Mouse (Mus musculus): ENCODE data around the gene Ttc7b. TPM values are rescaled to one million over a fixed set of nuclear protein-coding genes. Genes with fewer than 3 reads are reported as not detected.

The Ttc7b gene
- polyA plus RNA-seq, 1 experiment from 2014 or later, result 4.5 TPM

DNA sequence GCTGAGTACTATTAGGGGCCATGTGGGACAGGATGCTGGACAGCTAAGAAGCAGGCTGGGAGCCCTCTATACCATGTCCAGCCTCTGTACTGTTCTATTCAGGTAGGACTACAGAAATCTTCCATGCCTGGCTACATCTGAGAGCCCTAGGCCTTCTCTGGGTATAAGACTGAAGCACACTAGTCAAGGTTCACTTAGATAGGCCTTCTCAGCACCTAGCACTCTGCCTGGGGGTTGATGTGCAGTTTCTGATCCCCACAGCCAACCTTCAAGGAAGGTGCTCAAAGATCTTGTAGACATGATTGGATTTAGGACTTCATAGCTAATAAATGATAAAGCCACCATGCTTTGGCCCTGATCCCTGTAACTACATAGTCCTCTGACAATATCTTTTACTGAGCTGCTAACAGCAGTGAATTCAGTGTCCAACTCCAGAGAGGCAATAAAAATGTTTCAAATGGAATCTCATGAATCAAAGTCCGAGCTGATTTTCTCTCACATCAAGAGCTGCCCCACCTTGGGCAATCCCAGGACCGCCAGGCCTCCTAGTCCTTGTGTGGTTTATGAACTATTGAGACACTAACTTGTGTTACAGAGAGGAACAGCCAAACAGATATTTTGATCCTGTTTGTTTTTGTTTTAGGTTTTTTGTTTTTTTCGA lies 45.8 kb downstream of the Ttc7b start:
- ATAC-seq, result no peak
- H3K36me3 ChIP-seq (ENCODE audit: poor library complexity, severe bottlenecking), result peaks cover 4% of the 10 kb centered on the region; the same call in 1 of the 2 replicates
- no peak overlapping the region for H3K4me3 ChIP-seq
- H3K4me2 ChIP-seq, result no peak overlapping the region
- H3K27me3 ChIP-seq, result no peaks in the 10 kb centered on the region
- no peaks in the 10 kb centered on the region for H3K4me1 ChIP-seq
- 91% methylated on average over 3 of the region's 3 CpGs for WGBS
- H3K27ac ChIP-seq, result no peak overlapping the region
- H3K9me3 ChIP-seq (replicated peaks), result no peaks in the 10 kb centered on the region
- no peak overlapping the region for H3K9ac ChIP-seq

DNA sequence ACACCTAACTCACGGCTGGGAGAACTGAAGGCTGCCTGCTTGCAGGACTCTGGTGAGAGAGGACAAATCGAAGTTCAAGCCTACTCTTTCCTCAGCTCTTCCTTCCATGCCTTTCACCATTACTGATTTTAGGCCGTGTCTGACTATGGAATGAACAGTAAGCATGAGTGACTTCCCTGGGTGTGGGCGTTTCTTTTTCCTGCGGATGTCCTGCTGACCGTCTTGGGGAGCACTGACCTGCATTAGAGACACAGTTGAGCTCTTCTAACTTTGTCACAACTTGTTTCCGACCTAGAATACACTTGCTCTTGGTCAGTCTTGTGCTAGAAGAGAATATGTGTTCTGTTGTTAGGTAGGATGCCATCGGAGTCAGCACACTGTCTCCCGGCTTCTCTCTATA lies 50.3 kb downstream of the Ttc7b start:
- Histone ChIP-seq H3K4me3 (no peak overlapping the region), H3K9me3 (replicated peaks) (no peaks in the 10 kb centered on the region), H3K27me3 (no peaks in the 10 kb centered on the region), H3K36me3 (ENCODE audit: poor library complexity, severe bottlenecking) (peaks cover 10% of the 10 kb centered on the region), H3K4me1 (no peaks in the 10 kb centered on the region), H3K4me2 (no peak overlapping the region), H3K9ac (no peak overlapping the region), H3K27ac (no peak overlapping the region)
- ATAC-seq, result no peak
- 86% methylated on average over 9 of the region's 9 CpGs for WGBS

DNA sequence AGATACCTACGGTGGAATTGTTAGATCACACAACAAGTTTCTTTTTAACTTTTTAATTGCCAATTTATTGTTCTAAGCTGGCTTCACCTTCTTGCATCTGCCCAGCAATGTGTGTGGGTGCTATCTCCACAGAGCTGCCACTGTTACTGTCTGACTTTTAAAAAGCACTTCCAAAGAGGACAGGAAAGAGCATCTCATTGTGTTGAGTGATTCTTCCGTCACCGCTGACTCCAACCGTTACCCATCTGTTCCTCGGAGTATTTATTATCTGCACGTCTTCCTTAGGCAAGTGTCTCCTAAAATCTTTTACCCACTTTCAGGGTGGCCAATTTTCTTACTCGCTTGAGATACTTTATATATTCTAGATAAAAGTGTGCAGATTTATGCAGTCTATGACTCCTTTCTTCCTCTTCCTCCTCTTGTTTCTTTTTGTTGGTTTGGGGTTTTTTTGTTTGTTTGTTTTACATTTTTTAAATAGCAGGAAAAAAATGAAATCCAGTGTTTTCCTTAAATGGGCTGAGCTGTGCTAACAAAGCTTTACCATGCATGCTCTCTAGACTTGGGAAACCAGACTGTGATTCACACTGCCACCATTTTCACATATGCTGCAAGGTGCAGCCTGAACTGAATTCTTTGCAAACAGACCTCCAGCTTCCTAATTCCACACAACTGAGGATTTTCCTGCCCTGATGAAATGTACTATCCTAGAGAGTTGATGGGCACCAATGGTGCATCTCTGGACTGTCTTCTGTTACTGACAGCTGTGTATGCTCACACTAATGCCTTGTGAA lies 50.9 kb downstream of the Ttc7b start:
- ATAC-seq, result no peak
- Histone ChIP-seq H3K9me3 (replicated peaks) (no peaks in the 10 kb centered on the region), H3K4me1 (no peaks in the 10 kb centered on the region), H3K27me3 (no peaks in the 10 kb centered on the region), H3K4me2 (no peak overlapping the region), H3K27ac (no peak overlapping the region), H3K4me3 (no peak overlapping the region), H3K36me3 (ENCODE audit: poor library complexity, severe bottlenecking) (peaks cover 11% of the 10 kb centered on the region), H3K9ac (peak overlapping the region; percentile 16; the same call in 1 of the 2 replicates)
- WGBS, result 84% methylated on average over 7 of the region's 7 CpGs

DNA sequence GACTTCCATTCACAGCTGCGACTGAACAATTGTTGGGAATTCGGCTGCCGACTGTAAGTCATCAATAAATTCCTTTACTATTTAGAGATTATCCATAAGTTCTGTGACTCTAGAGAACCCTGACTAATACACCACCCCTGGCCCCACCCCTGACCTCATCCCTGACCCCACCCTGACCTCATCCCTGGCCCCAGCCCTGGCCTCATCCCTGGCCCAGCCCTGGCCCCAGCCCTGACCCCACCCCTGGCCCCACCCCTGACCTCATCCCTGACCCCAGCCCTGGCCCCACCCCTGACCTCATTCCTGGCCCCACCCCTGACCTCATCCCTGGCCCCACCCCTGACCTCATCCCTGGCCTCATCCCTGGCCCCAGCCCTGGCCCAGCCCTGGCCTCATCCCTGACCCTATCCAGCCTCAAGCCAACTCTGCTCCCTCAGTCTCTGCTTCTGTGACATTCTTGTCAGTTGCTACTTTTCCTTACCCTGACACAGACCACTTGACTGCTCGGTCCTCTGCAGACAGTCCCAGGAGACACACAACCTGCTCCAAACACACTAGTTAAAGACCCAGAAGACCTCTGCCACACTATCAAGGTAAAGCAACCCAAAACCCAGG lies 55.4 kb downstream of the Ttc7b start:
- Histone ChIP-seq H3K4me3 (no peak overlapping the region), H3K9ac (no peak overlapping the region), H3K4me2 (no peak overlapping the region), H3K9me3 (replicated peaks) (no peaks in the 10 kb centered on the region), H3K27me3 (no peaks in the 10 kb centered on the region), H3K27ac (no peak overlapping the region), H3K36me3 (ENCODE audit: poor library complexity, severe bottlenecking) (peaks cover 11% of the 10 kb centered on the region), H3K4me1 (no peaks in the 10 kb centered on the region)
- ATAC-seq, result no peak
- WGBS, result 95% methylated on average over 3 of the region's 4 CpGs

DNA sequence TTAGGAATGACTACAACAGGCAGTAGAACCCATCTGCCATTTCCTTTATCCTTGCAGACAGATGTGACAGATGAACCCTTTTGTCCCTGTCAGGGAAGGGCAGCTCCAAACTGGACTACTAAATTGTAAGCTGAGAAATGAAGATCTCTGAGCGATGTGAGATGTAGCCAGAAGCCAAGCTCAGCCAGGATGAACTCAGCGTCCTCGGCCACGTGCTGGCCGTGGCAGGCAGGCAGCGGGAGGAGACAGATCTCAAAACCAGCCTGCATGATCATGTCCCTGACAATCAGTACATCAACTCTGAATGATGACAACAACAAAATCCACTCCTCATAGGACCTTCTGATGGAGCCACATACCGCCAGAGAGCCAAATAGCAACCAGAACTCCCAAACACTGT lies 62.9 kb downstream of the Ttc7b start:
- ATAC-seq, result no peak
- Histone ChIP-seq H3K4me2 (no peak overlapping the region), H3K27ac (no peak overlapping the region), H3K9me3 (replicated peaks) (no peaks in the 10 kb centered on the region), H3K9ac (no peak overlapping the region), H3K4me3 (no peak overlapping the region), H3K36me3 (ENCODE audit: poor library complexity, severe bottlenecking) (peaks cover 4% of the 10 kb centered on the region; the same call in 1 of the 2 replicates), H3K27me3 (no peaks in the 10 kb centered on the region), H3K4me1 (no peaks in the 10 kb centered on the region)
- WGBS, result 97% methylated on average over 7 of the region's 7 CpGs

DNA sequence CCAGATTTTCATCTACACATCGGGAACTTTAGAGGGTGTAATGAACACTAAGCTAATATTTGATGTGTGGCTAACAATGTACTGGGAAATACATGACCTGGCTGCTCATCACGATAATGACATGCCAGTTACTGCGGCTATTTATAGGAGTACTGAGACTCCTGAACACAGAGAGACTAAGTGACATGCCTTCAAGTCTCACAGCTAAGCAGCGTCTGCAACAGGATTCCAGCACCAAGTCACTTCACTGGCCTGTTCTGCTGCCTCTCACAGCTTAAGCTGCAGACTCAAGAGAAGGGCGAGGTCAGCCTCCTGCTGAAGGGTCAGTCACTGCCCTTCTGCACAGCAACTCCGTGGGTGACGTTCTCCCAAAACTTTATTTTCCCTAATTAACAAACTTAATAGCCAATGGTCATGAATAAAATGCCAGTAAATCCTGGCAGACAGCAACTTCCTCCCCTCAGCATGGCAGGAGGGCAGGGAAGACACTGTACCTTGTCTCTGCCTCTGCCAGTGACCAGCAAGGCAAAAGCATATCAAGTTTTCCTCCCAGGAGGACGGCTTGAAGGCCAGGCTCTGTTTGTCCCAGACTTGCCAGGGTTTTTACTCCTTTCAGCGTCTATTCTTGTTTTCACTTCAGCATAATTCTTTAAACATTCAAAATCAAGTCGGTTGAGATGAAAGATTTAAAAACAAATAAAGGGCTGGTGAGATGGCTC lies 64.2 kb downstream of the Ttc7b start:
- Histone ChIP-seq H3K9ac (no peak overlapping the region), H3K4me2 (no peak overlapping the region), H3K9me3 (replicated peaks) (no peaks in the 10 kb centered on the region), H3K4me3 (no peak overlapping the region), H3K27ac (no peak overlapping the region), H3K36me3 (ENCODE audit: poor library complexity, severe bottlenecking) (peaks cover 4% of the 10 kb centered on the region; the same call in 1 of the 2 replicates), H3K4me1 (no peaks in the 10 kb centered on the region), H3K27me3 (no peaks in the 10 kb centered on the region)
- no peak for ATAC-seq
- 71% methylated on average over 10 of the region's 10 CpGs for WGBS

DNA sequence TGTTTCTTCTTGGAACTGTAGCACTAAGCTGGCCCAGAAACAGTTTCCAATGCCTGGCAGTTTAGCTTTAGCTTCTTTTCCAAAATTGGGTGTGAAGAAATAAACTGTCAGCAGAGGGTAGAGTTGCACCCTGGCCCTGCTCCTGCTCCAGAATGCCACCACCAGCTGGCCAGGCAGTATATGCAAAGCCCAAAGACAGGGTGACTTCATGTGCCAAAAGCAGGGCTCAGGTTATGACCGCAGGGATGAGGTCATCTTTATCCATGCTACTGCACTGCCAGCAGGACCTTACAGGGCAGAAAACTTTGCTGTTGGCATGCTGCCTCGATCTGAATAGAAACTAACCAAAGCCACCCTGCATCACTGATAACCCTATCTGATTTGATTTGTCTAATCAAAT lies 65.2 kb downstream of the Ttc7b start:
- H3K27me3 ChIP-seq, result no peaks in the 10 kb centered on the region
- peaks cover 4% of the 10 kb centered on the region; the same call in 1 of the 2 replicates for H3K36me3 ChIP-seq (ENCODE audit: poor library complexity, severe bottlenecking)
- no peak for ATAC-seq
- no peak overlapping the region for H3K4me3 ChIP-seq
- H3K4me2 ChIP-seq, result no peak overlapping the region
- no peak overlapping the region for H3K27ac ChIP-seq
- no peak overlapping the region for H3K9ac ChIP-seq
- WGBS, result 88% methylated on average over 2 of the region's 2 CpGs
- H3K4me1 ChIP-seq, result no peaks in the 10 kb centered on the region
- no peaks in the 10 kb centered on the region for H3K9me3 ChIP-seq (replicated peaks)

DNA sequence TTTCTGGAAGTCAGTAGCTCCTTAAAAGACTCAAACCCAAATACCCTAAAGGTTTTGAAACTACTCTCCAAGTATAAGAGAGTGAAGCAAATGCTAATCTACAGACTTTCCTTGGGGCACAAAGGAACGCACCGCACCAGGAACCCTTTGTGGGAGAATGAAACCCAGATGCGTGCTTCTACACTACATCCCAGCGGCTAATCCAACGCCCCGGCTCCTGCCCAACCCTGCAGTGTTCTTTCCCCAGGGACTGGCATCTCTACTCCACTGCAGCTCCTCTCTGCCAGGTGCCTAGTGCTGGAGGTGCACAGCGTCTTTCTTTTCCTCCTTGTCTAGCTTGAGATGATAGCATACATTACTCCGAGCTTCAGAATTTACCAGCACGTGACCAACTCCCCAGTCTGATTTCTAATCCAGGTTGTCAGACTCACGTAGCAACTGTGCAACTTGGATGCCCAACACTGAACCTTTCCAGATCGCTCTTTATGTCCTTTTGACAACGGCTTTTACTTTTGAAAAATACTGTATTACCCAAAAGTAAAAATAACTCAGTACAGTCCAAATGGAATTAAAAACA lies 72.8 kb downstream of the Ttc7b start:
- Histone ChIP-seq H3K4me2 (no peak overlapping the region), H3K27me3 (no peaks in the 10 kb centered on the region), H3K4me1 (no peaks in the 10 kb centered on the region), H3K9me3 (replicated peaks) (no peaks in the 10 kb centered on the region), H3K4me3 (no peak overlapping the region), H3K36me3 (ENCODE audit: poor library complexity, severe bottlenecking) (peaks cover 19% of the 10 kb centered on the region; the same call in 1 of the 2 replicates), H3K27ac (no peak overlapping the region), H3K9ac (no peak overlapping the region)
- no peak for ATAC-seq
- WGBS, result 74% methylated on average over 12 of the region's 12 CpGs

DNA sequence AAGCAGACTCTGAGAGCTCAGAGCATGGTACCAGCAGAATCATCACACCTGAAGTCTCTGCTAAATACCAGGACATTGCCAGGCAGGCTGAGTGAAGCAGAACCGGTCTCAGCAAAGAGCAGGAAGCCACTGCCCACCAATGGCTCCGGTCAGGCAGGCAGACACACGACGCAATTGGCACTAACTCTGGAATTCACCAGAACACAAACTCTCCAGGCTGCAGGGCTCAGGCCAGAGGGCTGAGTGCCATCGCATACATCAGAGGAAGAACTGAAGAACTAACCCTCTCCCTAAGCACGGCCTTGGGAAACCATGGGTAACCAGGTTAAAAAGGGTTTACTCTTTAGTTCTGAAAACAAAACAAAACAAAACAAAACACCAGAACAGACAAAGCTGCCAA lies 73.5 kb downstream of the Ttc7b start:
- H3K27me3 ChIP-seq, result no peaks in the 10 kb centered on the region
- no peak for ATAC-seq
- no peaks in the 10 kb centered on the region for H3K9me3 ChIP-seq (replicated peaks)
- H3K9ac ChIP-seq, result no peak overlapping the region
- H3K36me3 ChIP-seq (ENCODE audit: poor library complexity, severe bottlenecking), result peaks cover 24% of the 10 kb centered on the region
- no peak overlapping the region for H3K27ac ChIP-seq
- no peak overlapping the region for H3K4me3 ChIP-seq
- H3K4me1 ChIP-seq, result no peaks in the 10 kb centered on the region
- WGBS, result 88% methylated on average over 6 of the region's 6 CpGs
- H3K4me2 ChIP-seq, result no peak overlapping the region

DNA sequence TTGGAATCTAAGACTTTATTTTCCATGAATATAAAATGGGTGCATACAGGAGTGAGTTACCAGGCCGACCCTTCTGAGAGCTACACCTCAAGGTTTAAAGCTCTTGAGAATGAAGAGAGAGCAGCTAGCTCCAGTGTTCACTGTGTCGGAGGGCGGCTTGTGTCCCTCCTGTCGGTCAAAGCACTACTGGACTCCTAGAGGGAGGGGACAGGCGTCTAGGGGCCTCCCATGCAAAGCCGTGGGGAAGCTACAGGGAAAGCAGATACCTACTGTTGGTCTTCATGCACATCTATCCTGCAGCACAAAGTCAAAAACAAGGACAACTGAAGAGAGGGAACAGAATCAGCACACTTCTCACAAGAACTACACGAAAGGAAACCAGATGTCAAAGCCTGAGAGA lies 74.9 kb downstream of the Ttc7b start:
- Histone ChIP-seq H3K4me2 (no peak overlapping the region), H3K9me3 (replicated peaks) (no peaks in the 10 kb centered on the region), H3K27me3 (no peaks in the 10 kb centered on the region), H3K36me3 (ENCODE audit: poor library complexity, severe bottlenecking) (peaks cover 26% of the 10 kb centered on the region), H3K9ac (no peak overlapping the region), H3K4me3 (no peak overlapping the region), H3K4me1 (no peaks in the 10 kb centered on the region), H3K27ac (no peak overlapping the region)
- no peak for ATAC-seq
- WGBS, result 92% methylated on average over 7 of the region's 7 CpGs

DNA sequence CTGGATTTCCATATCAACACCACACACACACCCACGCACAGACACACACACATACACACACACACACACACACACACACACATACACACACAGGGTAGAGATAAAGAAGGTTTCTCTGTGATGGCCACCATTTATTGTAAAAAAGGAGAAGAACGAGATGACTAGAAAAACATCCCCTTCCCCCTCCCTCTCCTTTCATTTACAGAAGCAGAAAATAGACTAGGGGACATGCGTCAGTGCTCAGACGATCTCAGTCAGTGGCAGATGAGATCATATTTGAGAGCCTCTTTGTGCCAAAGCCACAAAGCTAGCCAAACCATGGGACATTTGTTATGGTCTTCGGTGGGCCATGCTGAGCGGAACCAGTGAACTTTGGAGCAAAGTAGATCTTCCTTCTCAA lies 75.4 kb downstream of the Ttc7b start:
- H3K4me3 ChIP-seq, result no peak overlapping the region
- no peaks in the 10 kb centered on the region for H3K9me3 ChIP-seq (replicated peaks)
- no peaks in the 10 kb centered on the region for H3K4me1 ChIP-seq
- no peaks in the 10 kb centered on the region for H3K27me3 ChIP-seq
- ATAC-seq, result no peak
- H3K9ac ChIP-seq, result no peak overlapping the region
- peaks cover 26% of the 10 kb centered on the region for H3K36me3 ChIP-seq (ENCODE audit: poor library complexity, severe bottlenecking)
- no peak overlapping the region for H3K4me2 ChIP-seq
- H3K27ac ChIP-seq, result no peak overlapping the region
- 81% methylated on average over 6 of the region's 6 CpGs for WGBS

Data from forebrain, embryonic 13.5 days (tissue).